Mouse (Mus musculus) stomach, postnatal 0 days (tissue): ENCODE results near the gene Ptprt. TPM values are rescaled to one million over a fixed set of nuclear protein-coding genes. Genes with fewer than 3 reads are reported as not detected.

Experiments
- ATAC-seq: fragments of 200-750 bp; cut with Nextera tagmentation; 2 replicates; pipeline ENCODE4 v1.8.0; 2017; ENCODE audit not compliant: low FRiP score, low TSS enrichment
- DNase-seq: peaks from one replicate; pipeline ENCODE4 v3.0.0-alpha.2; 2016; ENCODE audit warnings: low spot score
- H3K27ac ChIP-seq: fragments of 300-500 bp; sonication (generic); replicated peaks from 2 replicates; pipeline ENCODE4 v1.5.1; 2014; ENCODE audit warnings: mild to moderate bottlenecking, control low read depth
- H3K27me3 ChIP-seq: fragments of 300-500 bp; sonication (generic); 2 replicates; pipeline ENCODE4 v1.6.1; 2014; ENCODE audit warnings: low read length; ENCODE audit not compliant: control insufficient read depth, insufficient read depth
- H3K36me3 ChIP-seq: fragments of 300-500 bp; sonication (generic); 2 replicates; pipeline ENCODE4 v1.6.1; 2014; ENCODE audit warnings: low read length, mixed read lengths; ENCODE audit not compliant: control insufficient read depth, insufficient read depth
- H3K4me1 ChIP-seq: fragments of 300-500 bp; sonication (generic); replicated peaks from 2 replicates; pipeline ENCODE4 v1.6.1; 2014; ENCODE audit warnings: antibody characterized with exemption; ENCODE audit not compliant: control insufficient read depth, insufficient read depth
- H3K4me2 ChIP-seq: fragments of 300-500 bp; sonication (generic); replicated peaks from 2 replicates; pipeline ENCODE4 v1.6.1; 2014; ENCODE audit warnings: low read depth, mild to moderate bottlenecking, control low read depth, moderate library complexity
- H3K4me3 ChIP-seq: fragments of 300-500 bp; sonication (generic); 2 replicates; pipeline ENCODE4 v1.5.1; 2014; ENCODE audit warnings: low read depth, low read length, control low read depth
- H3K9ac ChIP-seq: fragments of 300-500 bp; sonication (generic); 2 replicates; pipeline ENCODE4 v1.6.1; 2014; ENCODE audit warnings: mild to moderate bottlenecking, low read length, control low read depth, mixed read lengths
- H3K9me3 ChIP-seq: fragments of 300-500 bp; sonication (generic); 2 replicates; pipeline ENCODE4 v1.6.1; 2016; ENCODE audit warnings: low read length; ENCODE audit not compliant: control insufficient read depth
- CTCF ChIP-seq: IDR thresholded peaks from 2 replicates; pipeline ENCODE4 v1.5.1; 2016; ENCODE audit warnings: antibody characterized with exemption, low read depth, mild to moderate bottlenecking, moderate library complexity
- EP300 ChIP-seq: optimal IDR thresholded peaks from 2 replicates; pipeline ENCODE3; 2016; ENCODE audit warnings: antibody characterized with exemption
- WGBS: fragments of 180-500 bp; shearing (Covaris S2); extraction: QIAGEN DNeasy Blood & Tissue Kit; methylation state at CpG from one replicate; pipeline ENCODE4 v1.1.7; 2014; 5-methylcytosine and 5-hydroxymethylcytosine counted together
- polyA plus RNA-seq: library from polyadenylated mRNA; unstranded; fragments of >200 nt; fragmentation: Nextera tagmentation; extraction: Ambion mirVana; gene quantifications from 2 replicates; pipeline ENCODE4 v1.2.1, GENCODE M21; 2015

The Ptprt gene
- polyA plus RNA-seq, 1 experiment from 2014 or later: 0.89 TPM

DNA sequence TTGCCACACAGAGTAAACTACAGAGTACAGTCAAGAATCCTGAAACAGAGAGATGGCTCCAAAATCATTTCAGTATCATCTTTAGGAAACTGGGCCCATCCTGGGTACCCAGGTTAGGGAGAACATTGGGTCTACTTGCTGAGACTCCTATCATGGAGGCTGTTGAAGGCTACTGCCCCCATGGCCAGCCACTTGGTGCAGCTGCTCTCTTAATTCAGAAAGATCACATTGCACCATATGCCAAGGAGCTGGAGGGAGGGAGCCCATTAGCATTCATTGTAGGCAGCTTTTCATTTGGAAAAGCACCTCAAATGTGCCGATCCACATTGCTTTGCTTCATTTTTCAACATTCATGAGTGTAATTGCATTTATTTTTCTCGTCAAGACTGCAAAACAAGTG, 319.1 kb downstream of the Ptprt start:
- Histone ChIP-seq H3K9ac (no peak overlapping the region), H3K27ac (no peak overlapping the region), H3K4me3 (no peak overlapping the region), H3K4me1 (no peaks in the 10 kb centered on the region), H3K9me3 (no peaks in the 10 kb centered on the region), H3K4me2 (no peak overlapping the region), H3K36me3 (no peaks in the 10 kb centered on the region), H3K27me3 (no peaks in the 10 kb centered on the region)
- ATAC-seq (no peak), DNase-seq (no peak)
- no peak for TF ChIP-seq CTCF
- TF ChIP-seq EP300: no peak
- 57% methylated on average over 2 of the region's 2 CpGs for WGBS

- Histone ChIP-seq H3K27ac (no peak overlapping the region), H3K9me3 (no peaks in the 10 kb centered on the region), H3K9ac (no peak overlapping the region), H3K4me2 (no peak overlapping the region), H3K36me3 (no peaks in the 10 kb centered on the region), H3K4me1 (no peaks in the 10 kb centered on the region), H3K4me3 (no peak overlapping the region), H3K27me3 (no peaks in the 10 kb centered on the region)
- WGBS: 73% methylated on average over 1 of the region's 1 CpGs
- DNase-seq: no peak
- no peak for ATAC-seq
- no peak for TF ChIP-seq CTCF
- TF ChIP-seq EP300: no peak
These were observed 320.7 kb downstream of the Ptprt start for GRCm38 (mm10) chr2:162340231-162340630.

- H3K4me1 ChIP-seq: no peaks in the 10 kb centered on the region
- DNase-seq (no peak), ATAC-seq (no peak)
- no peaks in the 10 kb centered on the region for H3K9me3 ChIP-seq
- no peak overlapping the region for H3K4me2 ChIP-seq
- H3K27ac ChIP-seq: no peak overlapping the region
- 81% methylated on average over 5 of the region's 5 CpGs for WGBS
- no peak for TF ChIP-seq EP300
- TF ChIP-seq CTCF: no peak
- H3K4me3 ChIP-seq: no peak overlapping the region
- no peaks in the 10 kb centered on the region for H3K36me3 ChIP-seq
- no peak overlapping the region for H3K9ac ChIP-seq
- no peaks in the 10 kb centered on the region for H3K27me3 ChIP-seq
These were observed 328.8 kb downstream of the Ptprt start for GRCm38 (mm10) chr2:162332066-162332683.

- no peak for ATAC-seq
- no peak for DNase-seq
- WGBS: 90% methylated on average over 9 of the region's 9 CpGs
- no peak overlapping the region for H3K4me2 ChIP-seq
- H3K9me3 ChIP-seq: no peaks in the 10 kb centered on the region
- no peaks in the 10 kb centered on the region for H3K27me3 ChIP-seq
- H3K4me3 ChIP-seq: no peak overlapping the region
- TF ChIP-seq CTCF (no peak), EP300 (no peak)
- no peak overlapping the region for H3K9ac ChIP-seq
- no peak overlapping the region for H3K27ac ChIP-seq
- H3K4me1 ChIP-seq: no peaks in the 10 kb centered on the region
- H3K36me3 ChIP-seq: no peaks in the 10 kb centered on the region
These were observed 331.5 kb downstream of the Ptprt start for GRCm38 (mm10) chr2:162329430-162329829.

GRCm38 (mm10) chr2:162322411-162322810, 338.5 kb downstream of the Ptprt start:
- Histone ChIP-seq H3K4me2 (no peak overlapping the region), H3K36me3 (no peaks in the 10 kb centered on the region), H3K9me3 (no peaks in the 10 kb centered on the region), H3K9ac (no peak overlapping the region), H3K27ac (no peak overlapping the region), H3K27me3 (no peaks in the 10 kb centered on the region), H3K4me3 (no peak overlapping the region), H3K4me1 (no peaks in the 10 kb centered on the region)
- no peak for TF ChIP-seq CTCF
- no peak for TF ChIP-seq EP300
- ATAC-seq (no peak), DNase-seq (no peak)
- WGBS: 65% methylated on average over 5 of the region's 5 CpGs

DNA sequence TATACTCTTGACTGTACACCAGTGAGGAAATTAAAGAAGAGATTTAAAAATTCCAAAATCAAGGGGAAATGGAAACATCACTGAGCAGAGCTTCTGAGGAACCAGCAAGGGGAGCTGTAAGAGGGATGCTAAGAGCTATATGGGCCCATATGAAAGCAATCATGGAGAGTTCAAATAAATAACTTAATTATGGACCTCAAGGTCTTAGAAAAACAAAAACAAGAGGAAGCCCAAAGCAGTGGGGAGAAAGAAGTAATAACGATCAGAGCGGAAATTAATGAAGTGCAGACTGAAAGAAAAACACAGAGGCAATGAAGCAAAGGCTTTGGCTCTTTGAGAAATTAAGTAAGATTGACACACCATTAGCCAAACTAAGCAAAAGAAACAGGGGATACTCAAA, 353.0 kb downstream of the Ptprt start:
- Histone ChIP-seq H3K27me3 (no peaks in the 10 kb centered on the region), H3K4me1 (no peaks in the 10 kb centered on the region), H3K9ac (no peak overlapping the region), H3K27ac (no peak overlapping the region), H3K36me3 (no peaks in the 10 kb centered on the region), H3K9me3 (no peaks in the 10 kb centered on the region), H3K4me3 (no peak overlapping the region), H3K4me2 (no peak overlapping the region)
- ATAC-seq (no peak), DNase-seq (no peak)
- no peak for TF ChIP-seq EP300
- no peak for TF ChIP-seq CTCF
- 81% methylated on average over 2 of the region's 2 CpGs for WGBS
